Mouse (Mus musculus) heart, postnatal 25 days (tissue): ENCODE measurements at regions not wholly inside any gene's neighbourhood (a gene's known extent, or its start where the extent isn't known, plus 50 kb on each side); places are given as distances from the start of the nearest gene placed in this dataset.

Source experiments
- DNase-seq: peaks from one replicate; pipeline ENCODE4 v3.0.0; 2022; ENCODE audit warnings: low spot score
- intact Hi-C: fragments of 180-260 bp; cut with DNase I; formaldehyde crosslinking; loops from one replicate; pipeline ENCODE4 v1.15.1; 2025

GRCm38 (mm10) chr9:67692396-67692795, 66.8 kb upstream of the C2cd4b start:
- DNase-seq = no peak
- intact Hi-C loops = no loop called here

- DNase-seq = no peak
- intact Hi-C loops = no loop called here
Measured at GRCm38 (mm10) chr9:67693716-67694115, 65.5 kb upstream of the C2cd4b start.

GRCm38 (mm10) chr9:67698796-67699195, 60.4 kb upstream of the C2cd4b start:
- no peak for DNase-seq
- intact Hi-C loops = no loop called here

GRCm38 (mm10) chr9:67699846-67700579, 59.2 kb upstream of the C2cd4b start:
- peak; percentile 8 for DNase-seq
- intact Hi-C loops = no loop called here

DNA sequence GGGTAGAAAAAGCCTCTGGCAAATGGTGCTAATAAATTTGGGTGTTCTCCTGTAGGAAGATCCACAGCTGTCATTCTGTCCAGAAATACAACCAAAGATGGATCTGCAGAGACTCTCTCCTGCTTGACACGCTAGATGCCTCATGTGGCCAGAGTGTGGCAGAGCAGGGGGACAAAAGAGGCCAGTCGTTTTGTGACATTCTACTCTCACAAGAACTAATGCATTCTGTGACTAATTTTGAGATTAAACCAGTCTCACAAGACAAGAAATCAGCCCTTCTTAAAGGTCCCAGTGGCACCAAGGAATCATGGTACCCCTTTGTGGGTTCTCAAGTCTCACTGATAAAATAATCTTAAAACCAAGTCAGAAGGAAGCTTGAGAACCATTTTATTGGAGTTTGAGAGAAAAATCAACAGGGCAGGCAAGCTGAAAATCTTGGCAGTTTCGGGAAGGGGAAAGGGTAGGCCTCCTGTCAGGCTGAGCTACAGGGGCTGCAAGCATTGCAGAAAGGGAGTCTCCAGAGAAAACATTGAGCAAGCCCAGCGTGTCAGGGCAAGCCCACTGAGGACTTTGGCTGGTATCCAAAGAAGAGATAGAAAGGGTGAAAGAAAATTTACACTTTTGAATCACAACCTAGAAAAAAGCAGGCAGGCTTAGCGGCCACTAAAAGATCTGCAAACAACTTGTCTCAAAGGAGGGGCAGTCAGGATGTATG, 50.8 kb upstream of the C2cd4b start:
- intact Hi-C loops = no loop called here
- no peak for DNase-seq
